Mouse (Mus musculus) skeletal muscle tissue, adult 2 months (tissue): ENCODE results near the gene Gnai3.
A peak's percentile ranks its signal among the peaks of the same experiment; 100 is the strongest.

Source experiments
- DNase-seq: peaks from one replicate; pipeline ENCODE4 v3.0.0-alpha.2; 2012; ENCODE audit warnings: low read depth, low spot score

The Gnai3 gene

DNA sequence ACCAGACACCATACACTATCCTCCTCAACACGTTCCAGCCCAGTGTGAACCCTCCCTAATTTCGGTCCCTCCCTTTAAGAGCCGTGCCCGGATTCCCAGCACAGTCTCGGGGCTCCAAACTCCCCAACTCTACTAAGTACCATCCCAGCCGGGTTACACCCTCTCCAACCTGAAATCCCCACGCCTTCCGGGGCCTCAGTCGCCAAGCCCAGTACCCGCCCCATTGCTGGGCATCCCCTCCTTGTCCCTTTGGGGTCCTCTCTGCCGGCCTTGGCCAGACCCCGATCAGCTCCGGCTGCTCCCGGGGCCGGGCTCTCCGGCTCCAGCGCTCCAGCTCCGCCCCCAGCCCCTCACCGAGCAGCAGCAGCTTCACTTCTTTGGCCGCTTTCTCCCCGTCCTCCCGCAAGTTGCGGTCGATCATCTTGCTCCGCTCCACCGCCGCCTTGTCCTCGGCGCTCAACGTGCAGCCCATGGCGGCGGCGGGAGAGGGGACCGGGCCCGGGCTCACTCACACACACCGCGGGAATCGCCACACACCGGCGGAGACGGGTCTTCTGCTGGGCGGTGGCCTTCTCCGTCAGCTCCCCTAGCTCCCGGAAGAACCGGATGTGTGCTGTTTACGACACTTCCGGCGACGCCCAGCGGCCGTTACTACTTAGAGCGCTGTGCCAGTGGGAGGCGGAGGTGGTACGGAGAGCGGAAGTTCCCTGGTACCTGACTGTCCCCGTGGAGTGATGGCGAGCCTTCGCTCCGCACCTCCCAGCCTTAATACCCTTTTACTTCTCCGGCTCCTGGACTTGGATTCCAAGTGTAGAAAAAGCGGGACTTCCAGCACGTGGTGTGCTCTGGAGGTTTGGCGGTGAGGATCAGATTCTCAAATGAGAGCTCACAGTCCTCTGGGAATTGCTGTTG lies at the start of gene Gnai3:
Gene Gnai3, minus strand, starts transcription at position 613 of the 912 bp plus-strand sequence.
- DNase-seq: peak; percentile 88

DNA sequence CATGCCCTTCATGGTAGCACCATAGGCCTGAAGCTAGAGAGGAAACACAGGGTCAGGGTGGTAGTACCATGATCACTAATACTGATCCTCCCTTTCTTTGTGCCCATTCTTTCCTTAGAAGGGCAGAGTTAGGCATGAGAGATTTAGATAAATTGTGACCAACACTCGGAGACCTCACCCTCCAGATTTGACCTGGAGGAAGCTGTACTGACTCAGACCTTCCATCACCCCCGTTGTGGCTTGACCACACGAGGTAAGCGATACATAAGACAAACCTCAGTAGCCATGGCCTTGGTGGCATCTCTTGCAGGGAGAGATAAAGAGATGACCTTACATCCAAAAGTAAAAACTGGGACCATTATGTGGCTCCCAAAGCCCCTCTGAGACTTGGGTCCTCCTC lies 49.3 kb upstream of the Gnai3 start:
- DNase-seq: no peak

DNA sequence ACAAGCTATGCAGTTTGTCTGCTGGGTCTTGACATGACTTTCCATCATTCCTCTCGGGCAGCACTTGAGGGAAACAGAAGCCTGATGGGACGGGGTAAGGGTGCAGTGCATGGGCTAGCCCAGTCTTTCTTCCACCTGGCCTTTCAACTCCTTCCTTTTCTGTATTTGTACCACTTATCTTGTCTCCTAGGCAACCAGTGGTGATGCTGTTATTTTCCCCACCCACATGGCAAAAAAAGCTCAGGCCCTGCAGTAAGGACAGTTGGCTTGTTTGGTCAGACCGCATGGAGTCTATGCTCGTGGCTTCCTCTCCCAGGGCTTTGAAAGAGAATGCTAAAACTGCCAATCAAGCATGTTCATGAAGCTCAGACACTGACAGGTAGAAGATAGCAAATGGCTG lies 47.7 kb upstream of the Gnai3 start:
- DNase-seq: no peak

DNA sequence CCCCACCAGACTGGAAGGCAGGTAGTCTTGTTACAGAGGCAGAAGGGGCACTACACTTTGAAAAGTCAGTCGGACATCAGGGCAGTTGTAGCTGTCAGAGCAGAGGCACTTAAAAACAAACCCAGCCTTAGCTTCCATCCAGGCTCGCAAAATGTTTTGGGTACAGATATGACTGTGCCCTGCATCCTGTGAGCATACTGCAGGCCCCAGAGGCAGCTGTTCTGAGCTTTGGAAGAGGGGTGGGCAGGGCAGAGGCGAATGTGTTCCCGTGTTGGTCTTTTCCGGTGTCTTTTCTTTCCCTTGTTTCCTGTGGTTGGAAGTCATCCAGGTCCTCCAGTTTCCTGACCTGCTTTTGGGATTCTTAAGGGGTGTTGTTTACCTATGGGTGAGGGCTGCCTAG lies 44.0 kb upstream of the Gnai3 start:
- no peak for DNase-seq

DNA sequence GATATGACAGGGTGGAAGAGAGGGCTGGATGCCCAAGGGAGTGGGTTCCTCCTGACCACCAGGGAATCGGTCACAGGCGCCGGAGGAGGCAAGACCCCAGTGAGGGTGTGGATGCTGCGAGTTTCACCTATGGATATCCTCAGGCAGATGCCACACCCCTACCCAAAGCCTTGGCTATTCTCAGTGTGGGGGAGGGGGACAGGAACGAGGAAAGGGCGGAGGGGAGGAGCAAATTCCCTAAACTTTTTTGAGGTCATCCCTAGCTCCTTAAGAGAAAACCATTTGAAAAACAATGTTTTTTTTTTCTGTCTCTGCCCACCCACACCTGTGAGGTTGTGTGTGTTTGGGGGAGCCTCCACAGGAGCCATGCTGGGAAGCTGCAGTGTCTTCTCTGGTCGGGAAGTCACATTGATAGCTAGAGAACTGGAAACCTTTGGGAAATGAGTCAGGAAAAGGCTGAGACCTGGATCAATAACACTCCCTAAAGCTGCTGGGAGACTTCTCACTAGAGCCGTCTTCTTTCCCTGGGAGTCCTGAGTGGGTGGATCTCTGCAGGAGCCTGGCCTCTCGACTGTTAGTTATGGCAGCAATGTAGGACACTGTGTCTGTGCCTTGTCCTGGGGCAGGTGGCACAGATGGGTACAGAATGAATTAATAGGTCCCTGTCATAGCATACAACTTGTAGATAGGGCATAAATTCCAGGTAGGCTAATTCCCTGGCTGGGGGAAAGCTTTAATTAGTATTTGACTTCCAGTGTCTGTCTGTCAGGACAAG lies 43.0 kb upstream of the Gnai3 start:
- no peak for DNase-seq

DNA sequence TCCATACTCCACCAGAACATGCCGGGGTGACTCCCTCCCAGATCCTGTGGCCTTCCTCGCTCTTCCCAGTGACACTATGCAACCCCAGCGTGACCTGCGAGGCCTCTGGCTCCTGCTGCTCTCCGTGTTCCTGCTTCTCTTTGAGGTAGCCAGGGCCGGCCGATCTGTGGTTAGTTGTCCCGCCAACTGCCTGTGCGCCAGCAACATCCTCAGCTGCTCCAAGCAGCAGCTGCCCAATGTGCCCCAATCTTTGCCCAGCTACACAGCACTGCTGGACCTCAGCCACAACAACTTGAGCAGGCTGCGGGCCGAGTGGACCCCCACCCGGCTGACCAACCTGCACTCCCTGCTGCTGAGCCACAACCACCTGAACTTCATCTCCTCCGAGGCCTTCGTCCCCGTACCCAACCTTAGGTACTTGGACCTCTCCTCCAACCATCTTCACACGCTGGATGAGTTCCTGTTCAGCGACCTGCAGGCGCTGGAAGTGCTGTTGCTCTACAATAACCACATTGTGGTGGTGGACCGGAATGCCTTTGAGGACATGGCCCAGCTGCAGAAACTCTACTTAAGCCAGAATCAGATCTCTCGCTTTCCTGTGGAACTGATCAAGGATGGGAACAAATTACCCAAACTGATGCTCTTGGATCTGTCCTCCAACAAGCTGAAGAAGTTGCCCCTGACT lies 41.3 kb upstream of the Gnai3 start:
- no peak for DNase-seq

DNA sequence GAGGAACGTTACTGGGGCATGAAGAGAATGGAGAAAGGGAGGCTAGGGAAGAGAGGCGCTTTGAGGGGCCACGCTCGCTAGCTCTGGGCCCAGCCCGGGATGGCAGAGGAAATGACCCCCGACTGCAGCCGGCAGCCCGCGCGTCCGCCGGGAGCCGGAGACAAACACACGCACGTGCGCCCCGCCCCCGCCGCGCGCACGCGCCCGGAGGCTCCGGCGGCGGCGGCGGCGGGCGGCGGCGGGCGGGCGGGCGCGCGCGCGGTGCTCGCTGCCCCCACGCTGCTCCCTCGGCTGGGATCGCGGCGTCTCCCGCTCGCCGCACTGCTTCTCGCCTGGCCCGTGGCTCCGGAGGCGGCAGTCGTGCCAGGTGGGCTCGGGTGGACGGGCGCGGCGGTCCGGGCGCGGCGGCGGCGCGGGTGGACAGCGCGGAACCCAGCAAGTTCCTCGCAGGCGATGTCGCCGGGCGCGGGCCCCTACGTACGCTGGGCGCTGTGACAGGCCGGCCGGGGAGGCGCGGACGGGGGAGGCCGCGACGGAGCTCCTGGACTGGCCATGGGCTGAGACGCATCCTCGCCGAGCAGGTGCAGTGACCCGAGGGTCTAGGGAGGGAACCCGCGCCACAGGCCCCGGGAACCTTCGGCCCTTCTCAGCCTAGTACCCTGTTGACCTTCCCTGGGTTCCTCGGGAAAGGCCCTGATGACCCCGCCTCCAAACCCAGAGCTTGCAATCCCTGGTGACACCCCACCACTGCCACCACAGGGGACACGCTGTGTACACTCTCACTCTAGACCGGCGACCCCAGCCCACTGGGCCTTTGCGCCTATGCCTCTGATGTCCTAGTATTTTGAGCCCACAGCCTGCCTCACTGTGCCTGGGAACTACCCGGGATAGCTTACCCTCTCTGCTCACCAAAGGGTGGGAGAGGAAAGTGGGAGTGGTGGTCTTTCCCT lies 40.4 kb upstream of the Gnai3 start, which contains the start of gene Amigo1:
Gene Amigo1, plus strand, starts transcription at position 238 of the 950 bp plus-strand sequence.
- no peak for DNase-seq

DNA sequence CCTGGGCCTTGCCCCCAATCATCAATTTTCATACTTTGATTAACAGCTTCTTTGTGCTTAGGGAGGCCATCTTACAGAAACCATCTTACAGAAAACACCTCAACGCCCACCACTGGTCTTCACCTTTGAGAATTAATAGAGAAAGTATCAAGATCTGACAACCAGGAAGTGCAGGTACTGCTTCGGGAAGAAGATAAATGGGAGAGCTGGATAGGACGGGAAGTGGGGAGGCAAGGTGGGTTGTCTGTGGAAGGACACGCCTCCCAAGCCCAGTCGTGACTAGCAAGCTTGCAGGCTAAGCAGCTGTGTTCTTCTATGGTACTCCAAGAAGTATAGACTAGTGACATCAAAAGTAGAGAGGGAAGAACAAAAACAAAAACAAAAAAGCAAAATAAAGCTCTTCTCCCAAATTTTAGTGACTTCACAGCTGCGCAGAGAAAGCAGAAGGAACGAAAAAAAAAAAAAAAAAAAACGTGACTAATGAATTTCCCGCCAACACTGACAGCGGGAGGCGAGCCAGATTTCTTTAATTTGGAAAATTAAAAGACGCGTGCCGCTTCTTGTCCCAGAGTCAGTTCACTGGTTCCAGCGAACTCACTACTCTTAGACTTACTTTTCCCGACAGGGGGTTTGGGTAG lies 39.6 kb upstream of the Gnai3 start:
- no peak for DNase-seq

DNA sequence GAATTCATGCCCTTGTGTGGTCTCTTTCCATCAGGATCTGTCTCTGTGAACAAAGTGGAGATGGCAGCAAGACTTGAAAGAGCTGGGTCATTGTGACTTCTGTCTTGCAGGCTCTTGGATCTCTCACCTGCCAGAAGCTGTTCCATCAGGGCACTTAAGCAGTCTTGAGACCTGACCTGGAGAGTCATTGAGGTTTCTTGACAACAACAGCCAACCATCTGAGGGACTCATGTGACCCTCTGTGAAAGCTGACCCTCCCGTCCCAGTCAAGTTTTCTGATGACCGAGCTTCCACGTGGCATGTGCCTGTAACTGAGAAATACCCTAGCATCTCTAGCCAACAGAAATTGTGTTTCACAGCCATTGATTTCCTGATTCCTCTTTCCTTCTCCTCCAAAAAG lies 38.8 kb upstream of the Gnai3 start:
- no peak for DNase-seq

DNA sequence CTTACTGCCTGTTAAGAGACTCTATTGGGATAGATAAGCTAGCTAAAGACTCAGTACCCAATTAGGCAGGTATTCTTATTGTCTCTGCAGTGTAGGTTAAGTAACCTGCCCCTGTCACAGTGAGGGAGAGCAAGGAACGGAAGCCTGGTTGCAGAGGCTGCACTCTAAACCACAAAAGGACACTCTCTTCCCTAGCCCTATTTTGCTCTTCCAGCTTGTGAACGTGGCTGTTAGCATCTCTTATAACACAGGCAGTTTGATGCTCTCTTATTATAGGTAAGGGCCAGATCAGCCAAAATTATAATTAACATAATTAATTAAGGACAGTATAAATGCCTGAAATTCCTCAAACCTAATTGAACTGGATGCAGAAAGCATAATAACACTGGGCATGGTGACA lies 34.6 kb upstream of the Gnai3 start:
- DNase-seq: no peak

DNA sequence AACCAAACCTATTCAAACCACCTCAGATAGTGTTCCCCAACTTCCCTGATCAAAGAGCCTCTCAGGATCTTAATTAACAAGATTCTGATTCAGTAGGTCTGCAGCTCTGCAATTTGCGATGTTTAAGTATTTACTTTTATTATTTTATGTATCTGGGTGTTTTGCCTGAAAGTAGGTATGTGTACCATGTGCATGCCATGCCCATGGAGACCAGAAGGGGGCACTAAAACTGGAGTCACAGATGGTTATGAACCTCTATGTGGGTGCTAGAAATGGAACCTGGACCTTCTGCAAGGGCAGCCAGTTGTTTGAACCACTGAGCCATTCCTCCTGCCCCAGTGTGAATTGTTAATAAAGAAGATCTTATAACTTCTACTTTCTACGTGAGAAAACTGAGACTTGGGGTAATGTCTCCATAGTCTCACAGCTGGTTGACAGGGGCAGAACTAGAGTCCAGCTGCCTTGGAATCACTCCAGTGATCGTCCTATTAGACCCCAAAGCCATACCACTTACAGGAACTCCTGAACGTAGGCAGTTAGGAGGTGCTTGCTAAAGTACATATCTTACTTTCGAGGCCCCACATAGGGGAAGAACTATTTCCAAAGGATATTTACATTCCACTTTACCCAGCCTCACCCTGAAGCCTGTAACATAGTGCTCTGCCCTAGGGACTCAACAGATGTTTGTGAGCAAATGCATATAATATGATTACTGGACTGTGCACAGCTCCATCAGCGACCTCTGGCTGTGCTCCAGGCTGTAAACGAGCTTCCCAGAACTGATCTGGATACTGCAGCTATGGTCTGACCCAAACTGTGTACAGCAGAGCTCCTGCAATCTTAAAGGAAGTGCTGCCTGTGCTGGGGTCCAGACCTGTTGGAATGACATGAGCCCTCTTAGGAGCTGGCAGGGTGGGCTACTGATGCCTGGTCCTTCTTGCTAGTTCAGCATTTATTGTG lies 33.1 kb upstream of the Gnai3 start:
- no peak for DNase-seq

DNA sequence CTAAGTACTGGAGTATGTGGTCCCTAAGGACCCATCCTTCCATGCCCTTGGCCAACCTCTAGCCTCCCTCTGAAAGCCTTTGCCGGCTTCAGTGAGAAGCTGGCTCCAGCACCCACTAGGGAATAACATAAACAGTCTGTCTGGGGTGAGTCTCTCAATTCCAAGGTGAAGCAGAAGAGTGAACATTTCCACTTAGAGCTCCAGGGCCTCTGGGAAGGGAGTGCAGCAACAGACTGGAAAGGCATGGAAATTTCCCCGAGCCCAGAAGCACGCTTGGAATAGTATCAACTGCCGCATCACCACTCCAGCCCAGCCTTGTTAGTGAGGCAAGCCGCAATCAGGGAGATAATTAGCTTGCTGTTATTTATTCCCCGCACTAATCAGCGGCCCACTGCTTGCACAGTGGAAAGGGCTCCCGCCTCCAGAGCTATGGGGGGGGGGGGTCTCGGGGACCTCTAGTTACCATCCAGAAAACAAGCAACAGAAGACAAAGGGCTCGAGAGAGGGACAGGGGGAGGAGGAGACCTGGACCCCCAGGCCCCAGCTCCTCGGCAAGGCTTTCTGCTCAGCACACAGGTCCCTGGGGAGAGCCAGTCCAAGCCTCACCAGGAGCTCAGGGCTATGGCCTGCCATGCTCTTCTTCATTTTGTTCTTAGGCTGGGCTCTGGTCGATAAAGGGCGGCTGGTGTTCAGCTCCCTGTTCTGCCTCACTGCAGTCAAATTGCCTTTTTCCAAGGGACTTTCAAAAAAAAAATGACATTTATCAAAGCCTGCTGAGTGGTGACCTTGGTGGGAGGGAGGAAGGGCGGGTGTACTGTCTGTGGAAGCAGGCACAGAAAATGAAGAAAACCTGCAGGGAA lies 29.0 kb upstream of the Gnai3 start:
- DNase-seq: no peak

DNA sequence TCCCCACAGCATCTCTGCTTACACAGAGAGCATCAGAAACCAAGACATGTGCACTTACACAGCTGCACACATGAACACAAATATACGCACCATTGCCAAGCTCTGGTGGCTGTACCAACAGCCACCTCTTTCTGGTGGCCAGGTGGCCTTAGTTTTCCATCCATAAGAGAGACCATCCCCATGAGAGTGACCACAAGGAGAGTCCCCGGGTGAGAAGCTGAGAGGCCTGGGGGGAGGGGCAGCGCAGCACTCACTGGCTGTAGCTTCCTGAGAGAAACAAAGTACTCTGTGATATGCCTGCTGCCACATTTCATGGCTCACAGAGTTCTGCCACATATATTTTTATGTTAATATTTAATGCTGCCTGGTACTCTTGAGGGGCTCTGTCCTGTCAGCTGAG lies 23.3 kb upstream of the Gnai3 start:
- no peak for DNase-seq

DNA sequence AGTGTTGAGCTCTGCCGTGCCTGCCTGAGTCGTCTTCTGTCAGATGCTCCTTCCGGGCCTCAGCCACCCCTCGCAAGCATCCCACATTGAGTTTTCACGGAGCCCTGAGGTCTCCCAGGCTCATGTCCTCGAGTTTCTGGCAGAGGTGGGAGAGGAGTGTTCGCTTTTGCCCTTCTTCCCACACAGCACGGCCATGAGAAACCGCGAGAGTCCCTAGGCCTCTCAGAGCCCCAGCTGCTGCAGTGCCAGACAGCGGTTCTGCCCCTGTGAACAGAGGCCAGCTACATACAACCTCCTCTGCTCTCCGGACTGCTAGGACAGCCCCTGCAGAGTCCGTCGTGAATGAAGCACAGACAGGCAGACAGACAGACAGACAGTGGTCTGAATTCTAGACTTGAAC lies 21.6 kb upstream of the Gnai3 start:
- peak; percentile 63 for DNase-seq

DNA sequence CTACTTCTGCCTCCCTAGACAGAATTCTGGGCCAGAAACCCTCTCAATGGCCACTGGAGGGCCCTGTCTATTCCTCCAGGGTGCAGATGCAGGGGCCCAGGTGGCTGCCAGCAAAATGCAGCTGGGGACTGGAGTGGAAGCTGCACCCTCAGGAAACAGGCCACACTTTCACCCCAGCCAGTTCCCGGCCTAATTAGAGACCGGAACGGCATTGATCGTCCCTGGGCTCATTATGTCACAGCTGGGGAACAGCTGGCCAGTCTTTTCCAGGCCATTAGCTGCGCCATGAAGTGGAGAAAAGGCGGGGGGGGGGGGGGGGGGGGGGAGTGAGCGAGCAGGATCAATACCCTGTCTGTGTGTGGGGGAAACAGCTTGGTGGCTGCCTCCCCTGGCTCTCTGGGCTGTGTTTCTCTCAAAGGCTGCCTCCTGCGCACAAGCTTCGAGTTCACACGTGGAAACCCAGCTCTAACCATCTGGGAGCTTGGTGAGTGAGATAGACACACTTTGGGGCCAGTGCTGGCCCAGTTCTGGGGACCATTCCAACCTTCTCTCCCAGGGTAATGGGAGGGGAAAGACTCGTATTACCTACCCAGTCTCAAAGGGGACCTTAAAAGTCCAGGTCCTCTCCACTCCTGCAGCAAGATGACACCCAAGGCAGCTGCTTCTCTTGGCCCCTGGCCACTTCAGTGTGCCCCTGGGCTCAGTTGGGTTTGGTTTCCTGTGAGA lies 20.7 kb upstream of the Gnai3 start:
- peak; percentile 94 for DNase-seq

DNA sequence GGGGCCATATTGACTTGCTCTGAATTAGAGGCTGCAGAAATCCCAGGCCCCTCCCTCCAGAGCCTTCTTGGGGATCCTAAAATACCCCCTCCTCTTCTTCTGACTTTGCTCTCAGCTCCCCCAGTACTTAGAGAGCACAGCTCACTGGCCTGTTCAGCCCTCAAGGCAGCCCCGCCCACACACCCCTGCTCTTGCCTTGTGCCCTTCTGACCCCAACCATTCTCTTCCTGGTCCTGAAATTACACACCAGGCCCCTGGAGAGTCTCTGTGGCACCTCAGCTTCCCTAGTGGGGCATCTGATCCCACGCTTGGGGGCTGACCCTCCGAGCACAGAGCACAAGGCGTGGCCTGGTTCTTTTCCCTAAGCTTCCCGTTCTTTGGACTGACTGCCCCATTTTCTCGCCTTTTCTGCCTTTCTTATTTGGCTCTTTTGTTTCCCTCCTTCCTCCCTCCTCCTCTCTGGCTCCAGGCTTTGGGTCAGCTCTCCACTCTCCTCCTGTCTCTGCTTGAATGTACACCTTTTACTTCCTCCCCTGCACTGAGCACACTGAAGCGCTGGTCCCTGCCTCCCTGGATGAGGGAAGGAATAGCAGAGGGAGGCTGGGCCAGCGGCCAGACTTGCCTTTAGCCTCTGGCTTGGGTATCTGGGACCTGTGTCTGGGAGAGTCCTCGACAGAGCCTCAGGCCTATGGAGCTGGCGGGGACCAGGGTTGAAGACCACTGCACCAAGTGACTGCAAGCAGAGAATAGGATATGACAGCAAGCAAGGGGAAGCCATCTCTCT lies 19.8 kb upstream of the Gnai3 start:
- DNase-seq: no peak

DNA sequence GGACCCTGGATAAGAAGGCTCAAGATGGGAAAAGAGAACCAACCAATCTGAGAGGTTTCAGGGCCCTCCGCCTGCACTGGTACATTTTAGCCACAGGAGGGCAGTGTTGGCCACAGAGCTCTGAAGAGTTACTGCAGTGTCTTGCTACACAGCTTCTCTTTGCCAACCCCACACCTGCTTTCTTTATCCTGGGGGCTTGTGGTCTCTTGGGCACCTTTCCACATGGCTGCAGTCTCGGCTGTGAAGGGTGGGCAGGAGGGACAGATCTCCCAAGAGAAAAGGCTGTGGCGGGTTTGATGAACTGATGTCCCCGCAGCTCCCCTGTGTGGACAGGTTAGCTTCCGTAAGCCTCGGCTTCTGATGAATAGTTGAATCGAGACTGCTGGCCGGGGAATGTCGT lies 18.9 kb upstream of the Gnai3 start:
- DNase-seq: peak; percentile 76
